Mouse (Mus musculus) C3H10T1/2 (cell line): ENCODE measurements around the gene Hist1h4f. TPM values are rescaled to one million over a fixed set of nuclear protein-coding genes. Genes with fewer than 3 reads are reported as not detected.

ENCODE experiments used
- polyA plus RNA-seq, 2 experiments: library from polyadenylated mRNA; unstranded; fragments of >200 nt; fragmentation: generic; extraction: Trizol; gene quantifications; one replicate each; pipeline ENCODE4 v1.2.1; 2012; ENCODE audit warnings: missing spikeins in 2 of 2

Hist1h4f gene
- polyA plus RNA-seq, 2 experiments, result 6.4 to 30.1 TPM

Other genes starting within 250 kb of the Hist1h4f start
- gene Zfp322a, start 182.4 kb downstream of the Hist1h4f start, polyA plus RNA-seq, result 1 to 10 TPM in 1 of 2 experiments, under 1 TPM in 1; 0.22 to 1.4 TPM
- 10 to 100 TPM in 1 of 2 experiments, 1 to 10 TPM in 1; 9.5 to 13.6 TPM for gene Abt1, start 127.8 kb downstream of the Hist1h4f start, polyA plus RNA-seq
- not detected for gene Btn1a1, start 85.7 kb downstream of the Hist1h4f start, polyA plus RNA-seq
- under 1 TPM in 1 of 2 experiments, not detected in 1; 0.15 TPM for gene Btn2a2, start 62.8 kb downstream of the Hist1h4f start, polyA plus RNA-seq
- 10 to 100 TPM; 21.7 to 26.9 TPM for gene Hist1h4h, start 20.6 kb downstream of the Hist1h4f start, polyA plus RNA-seq
- 10 to 100 TPM; 20.1 to 25.8 TPM for gene Hist1h2af, start 17.7 kb downstream of the Hist1h4f start, polyA plus RNA-seq
- gene Hist1h3g, start 16.2 kb downstream of the Hist1h4f start, polyA plus RNA-seq, result 10 to 100 TPM in 1 of 2 experiments, 1 to 10 TPM in 1; 4.5 to 20.4 TPM
- 1 to 10 TPM; 1.5 to 3.4 TPM for gene Hist1h2bh, start 8.3 kb downstream of the Hist1h4f start, polyA plus RNA-seq
- gene Hist1h3f, start 7.6 kb downstream of the Hist1h4f start, polyA plus RNA-seq, result 1 to 10 TPM in 1 of 2 experiments, under 1 TPM in 1; 0.91 to 3.6 TPM
- gene Hist1h1d, start 1.6 kb upstream of the Hist1h4f start, polyA plus RNA-seq, result under 1 TPM; 0.65 to 0.84 TPM
- 1 to 10 TPM; 1.8 to 8.3 TPM for gene Hist1h3e, start 10.7 kb upstream of the Hist1h4f start, polyA plus RNA-seq
- gene Hist1h2ae, start 19.6 kb upstream of the Hist1h4f start, polyA plus RNA-seq, result 10 to 100 TPM in 1 of 2 experiments, 1 to 10 TPM in 1; 9.3 to 21.9 TPM
- gene Hist1h2bg, start 19.7 kb upstream of the Hist1h4f start, polyA plus RNA-seq, result 10 to 100 TPM in 1 of 2 experiments, 1 to 10 TPM in 1; 7.9 to 12.4 TPM
- gene Hist1h2bf, start 22.5 kb upstream of the Hist1h4f start, polyA plus RNA-seq, result 10 to 100 TPM in 1 of 2 experiments, 1 to 10 TPM in 1; 2.2 to 10.3 TPM
- gene Hist1h2ad, start 22.7 kb upstream of the Hist1h4f start, polyA plus RNA-seq, result 1 to 10 TPM; 1.1 to 3.1 TPM
- 1 to 10 TPM; 2.9 to 3.0 TPM for gene Hist1h3d, start 24.1 kb upstream of the Hist1h4f start, polyA plus RNA-seq
- 10 to 100 TPM in 1 of 2 experiments, 1 to 10 TPM in 1; 3.2 to 10.4 TPM for gene Hist1h4d, start 29.9 kb upstream of the Hist1h4f start, polyA plus RNA-seq
- gene Hist1h2be, start 69.5 kb upstream of the Hist1h4f start, polyA plus RNA-seq, result 1 to 10 TPM; 1.4 to 2.5 TPM
- gene Hist1h1e, start 70.9 kb upstream of the Hist1h4f start, polyA plus RNA-seq, result 1 to 10 TPM; 1.7 to 3.9 TPM
- under 1 TPM; 0.98 TPM for gene Hist1h2ac, start 132.3 kb upstream of the Hist1h4f start, polyA plus RNA-seq
- gene Hist1h2bc, start 132.6 kb upstream of the Hist1h4f start, polyA plus RNA-seq, result 10 to 100 TPM; 11.8 to 98.9 TPM
- under 1 TPM in 1 of 2 experiments, not detected in 1; 0.27 TPM for gene Hist1h1t, start 144.2 kb upstream of the Hist1h4f start, polyA plus RNA-seq
- gene Hist1h4c, start 146.8 kb upstream of the Hist1h4f start, polyA plus RNA-seq, result 1 to 10 TPM; 1.3 to 3.2 TPM
- gene Hfe, start 159.2 kb upstream of the Hist1h4f start, polyA plus RNA-seq, result under 1 TPM; 0.15 to 0.91 TPM
- 100 to 1,000 TPM in 1 of 2 experiments, 10 to 100 TPM in 1; 12.7 to 138 TPM for gene Hist1h1c, start 187.2 kb upstream of the Hist1h4f start, polyA plus RNA-seq
- gene Hist1h3c, start 194.0 kb upstream of the Hist1h4f start, polyA plus RNA-seq, result 10 to 100 TPM in 1 of 2 experiments, 1 to 10 TPM in 1; 5.7 to 21.7 TPM
- gene Hist1h2bb, start 195.1 kb upstream of the Hist1h4f start, polyA plus RNA-seq, result 10 to 100 TPM in 1 of 2 experiments, 1 to 10 TPM in 1; 3.2 to 12.9 TPM
- gene Hist1h2ab, start 199.5 kb upstream of the Hist1h4f start, polyA plus RNA-seq, result 10 to 100 TPM in 1 of 2 experiments, 1 to 10 TPM in 1; 4.4 to 13.0 TPM
- gene Hist1h3b, start 200.6 kb upstream of the Hist1h4f start, polyA plus RNA-seq, result 1 to 10 TPM; 2.9 to 8.0 TPM
- gene Hist1h4b, start 205.4 kb upstream of the Hist1h4f start, polyA plus RNA-seq, result 10 to 100 TPM; 12.9 to 53.5 TPM
- gene Hist1h4a, start 209.6 kb upstream of the Hist1h4f start, polyA plus RNA-seq, result 10 to 100 TPM in 1 of 2 experiments, 1 to 10 TPM in 1; 4.4 to 17.3 TPM
- 1 to 10 TPM; 3.2 to 8.0 TPM for gene Hist1h3a, start 210.7 kb upstream of the Hist1h4f start, polyA plus RNA-seq
- gene Hist1h1a, start 212.0 kb upstream of the Hist1h4f start, polyA plus RNA-seq, result 1 to 10 TPM in 1 of 2 experiments, under 1 TPM in 1; 0.26 to 1.2 TPM
- under 1 TPM in 1 of 2 experiments, not detected in 1; 0.05 TPM for gene Trim38, start 218.3 kb upstream of the Hist1h4f start, polyA plus RNA-seq